ENCODE assay signal across 21 mouse cellular contexts in genomic region chr10:93624151-93624550, GRCm38 (mm10). TPM values are rescaled to one million over a fixed set of nuclear protein-coding genes. Genes with fewer than 3 reads are reported as not detected.
DNase-seq lines count a peak whose midpoint lies in the region; ATAC-seq and TF ChIP-seq lines count a peak whose summit lies in the region.
"Had no signal": no experiment of that assay in that cellular context is flagged by ENCODE, and none has a peak within 500 bp of the region (broad histone marks: within the 10 kb centered on the region; RNA-seq: fewer than 3 reads in every experiment).

No protein-coding gene starts in this region.

- H3K4me3 ChIP-seq in kidney, embryonic 15.5 days (replicated peaks) = 0 out of 2 replicates have a peak overlapping the region, but pooled peaks have one; percentile 14
- no peak overlapping the region for H3K4me3 ChIP-seq in kidney, adult 2 months (ENCODE audit: insufficient read depth, low read depth, low read length)
- H3K4me3 ChIP-seq in lung, embryonic 16.5 days (ENCODE audit: low read length) = no peak overlapping the region
- H3K4me3 ChIP-seq in lung, adult 2 months (replicated peaks; ENCODE audit: extremely low read depth, low read depth, low read length) = no peak overlapping the region
- no peak overlapping the region for H3K4me3 ChIP-seq in liver, embryonic 14.5 days (ENCODE audit: insufficient read depth in 1 of 2, low read depth in 2 of 2, low read length in 2 of 2)
- peak overlapping the region; percentile 25; the same call in 1 of the 2 replicates for H3K4me3 ChIP-seq in stomach, embryonic 16.5 days (replicated peaks; ENCODE audit: low read length)
- no peak overlapping the region for H3K4me3 ChIP-seq in forebrain, embryonic 14.5 days (ENCODE audit: low read depth, low read length)
- H3K4me3 ChIP-seq in hindbrain, postnatal 0 days (ENCODE audit: low read length) = no peak overlapping the region
- H3K4me3 ChIP-seq: embryonic facial prominence, embryonic 15.5 days; heart, embryonic 12.5 days; hindbrain, embryonic 12.5 days; layer of hippocampus, adult 2 months; limb, embryonic 15.5 days; midbrain, embryonic 12.5 days had no signal

- WGBS in kidney, embryonic 15.5 days = 49% methylated on average over 10 of the region's 10 CpGs
- 31% methylated on average over 10 of the region's 10 CpGs for WGBS in kidney, adult 2 months
- WGBS in lung, embryonic 16.5 days = 24% methylated on average over 10 of the region's 10 CpGs
- 28% methylated on average over 10 of the region's 10 CpGs for WGBS in lung, adult 2 months
- WGBS in liver, embryonic 14.5 days (ENCODE audit: insufficient replicate concordance) = 60% methylated on average over 10 of the region's 10 CpGs
- 43% methylated on average over 10 of the region's 10 CpGs for WGBS in stomach, embryonic 16.5 days
- 89% methylated on average over 10 of the region's 10 CpGs for WGBS in forebrain, embryonic 14.5 days
- WGBS in hindbrain, postnatal 0 days = 83% methylated on average over 10 of the region's 10 CpGs

- no peak for TF ChIP-seq EP300 in liver, embryonic 14.5 days (IDR thresholded peaks at IDR 0.05; ENCODE audit: low read depth)

- no peaks in the 10 kb centered on the region for H3K27me3 ChIP-seq in kidney, embryonic 15.5 days
- no peaks in the 10 kb centered on the region for H3K27me3 ChIP-seq in kidney, adult 2 months (replicated peaks; ENCODE audit: control insufficient read depth, insufficient read depth, low read length)
- no peaks in the 10 kb centered on the region for H3K27me3 ChIP-seq in lung, embryonic 16.5 days (ENCODE audit: control insufficient read depth, insufficient read depth, low read depth, low read length)
- no peaks in the 10 kb centered on the region; the same call in 1 of the 2 replicates for H3K27me3 ChIP-seq in liver, embryonic 14.5 days (ENCODE audit: control insufficient read depth, insufficient read depth, low read length)
- H3K27me3 ChIP-seq in stomach, embryonic 16.5 days (ENCODE audit: control insufficient read depth, insufficient read depth, low read length) = no peaks in the 10 kb centered on the region
- H3K27me3 ChIP-seq in forebrain, embryonic 14.5 days (replicated peaks; ENCODE audit: control insufficient read depth, insufficient read depth, low read length) = no peaks in the 10 kb centered on the region
- H3K27me3 ChIP-seq in hindbrain, postnatal 0 days (ENCODE audit: insufficient read depth, low read length) = no peaks in the 10 kb centered on the region
- H3K27me3 ChIP-seq: embryonic facial prominence, embryonic 15.5 days; heart, embryonic 12.5 days; hindbrain, embryonic 12.5 days; limb, embryonic 15.5 days; midbrain, embryonic 12.5 days had no signal

- peaks cover 10% of the 10 kb centered on the region; the same call in 1 of the 2 replicates for H3K4me1 ChIP-seq in kidney, embryonic 15.5 days
- H3K4me1 ChIP-seq in kidney, adult 2 months (ENCODE audit: control insufficient read depth, insufficient read depth, low read length) = peaks cover 5% of the 10 kb centered on the region; the same call in 1 of the 2 replicates
- H3K4me1 ChIP-seq in lung, embryonic 16.5 days (replicated peaks; ENCODE audit: control insufficient read depth, insufficient read depth, low read length) = peaks cover 7% of the 10 kb centered on the region
- H3K4me1 ChIP-seq in lung, adult 2 months (ENCODE audit: control insufficient read depth, insufficient read depth, low read length) = peaks cover 4% of the 10 kb centered on the region; the same call in 1 of the 2 replicates
- H3K4me1 ChIP-seq in liver, embryonic 14.5 days (replicated peaks; ENCODE audit: control insufficient read depth in 2 of 2, insufficient read depth in 2 of 2, low read length in 1 of 2) = no peaks in the 10 kb centered on the region
- no peaks in the 10 kb centered on the region for H3K4me1 ChIP-seq in stomach, embryonic 16.5 days (ENCODE audit: control insufficient read depth, insufficient read depth, low read length)
- no peaks in the 10 kb centered on the region for H3K4me1 ChIP-seq in forebrain, embryonic 14.5 days (ENCODE audit: control insufficient read depth, insufficient read depth, low read length)
- no peaks in the 10 kb centered on the region for H3K4me1 ChIP-seq in hindbrain, postnatal 0 days (ENCODE audit: insufficient read depth, low read length)
- H3K4me1 ChIP-seq: embryonic facial prominence, embryonic 15.5 days; heart, embryonic 12.5 days; hindbrain, embryonic 12.5 days; limb, embryonic 15.5 days; midbrain, embryonic 12.5 days had no signal

- H3K27ac ChIP-seq in kidney, embryonic 15.5 days = peak overlapping the region; percentile 60
- H3K27ac ChIP-seq in kidney, adult 2 months (ENCODE audit: insufficient read depth, low read depth, low read length) = no peak overlapping the region
- no peak overlapping the region for H3K27ac ChIP-seq in lung, embryonic 16.5 days (ENCODE audit: low read length)
- no peak overlapping the region for H3K27ac ChIP-seq in liver, embryonic 14.5 days
- H3K27ac ChIP-seq in stomach, embryonic 16.5 days (ENCODE audit: low read length) = no peak overlapping the region
- H3K27ac ChIP-seq in forebrain, embryonic 14.5 days (ENCODE audit: low read depth, low read length) = no peak overlapping the region
- no peak overlapping the region for H3K27ac ChIP-seq in hindbrain, postnatal 0 days
- H3K27ac ChIP-seq: embryonic facial prominence, embryonic 15.5 days; hindbrain, embryonic 12.5 days; layer of hippocampus, adult 2 months; limb, embryonic 15.5 days; midbrain, embryonic 12.5 days had no signal

- H3K36me3 ChIP-seq in kidney, embryonic 15.5 days = no peaks in the 10 kb centered on the region
- no peaks in the 10 kb centered on the region for H3K36me3 ChIP-seq in kidney, adult 2 months (ENCODE audit: control insufficient read depth, insufficient read depth, low read length)
- H3K36me3 ChIP-seq in lung, embryonic 16.5 days (ENCODE audit: control insufficient read depth, insufficient read depth, low read length) = no peaks in the 10 kb centered on the region
- no peaks in the 10 kb centered on the region for H3K36me3 ChIP-seq in liver, embryonic 14.5 days (replicated peaks; ENCODE audit: control insufficient read depth, insufficient read depth, low read depth)
- H3K36me3 ChIP-seq in stomach, embryonic 16.5 days (ENCODE audit: control insufficient read depth, insufficient read depth, low read length) = no peaks in the 10 kb centered on the region
- no peaks in the 10 kb centered on the region for H3K36me3 ChIP-seq in forebrain, embryonic 14.5 days (ENCODE audit: control insufficient read depth, insufficient read depth, low read length)
- no peaks in the 10 kb centered on the region for H3K36me3 ChIP-seq in hindbrain, postnatal 0 days (ENCODE audit: insufficient read depth, low read length)
- H3K36me3 ChIP-seq: embryonic facial prominence, embryonic 15.5 days; heart, embryonic 12.5 days; hindbrain, embryonic 12.5 days; limb, embryonic 15.5 days; midbrain, embryonic 12.5 days had no signal

- no peak for DNase-seq in kidney, adult 2 months
- no peak for DNase-seq in lung, adult 2 months
- DNase-seq in liver, embryonic 14.5 days (ENCODE audit: low read depth in 3 of 3, low spot score in 3 of 3) = no peak
- no peak for DNase-seq in forebrain, embryonic 14.5 days (ENCODE audit: low spot score)
- no peak for DNase-seq in hindbrain, postnatal 0 days (ENCODE audit: low spot score)
- DNase-seq: adrenal gland, postnatal 14 days; cerebellum, adult 11-12 months; cerebellum, postnatal 36 days; forebrain, postnatal 0 days; heart, postnatal 14 days; thymus, adult 2 months had no signal

- H3K9me3 ChIP-seq in kidney, embryonic 15.5 days (replicated peaks) = no peaks in the 10 kb centered on the region
- no peaks in the 10 kb centered on the region for H3K9me3 ChIP-seq in lung, embryonic 16.5 days (ENCODE audit: control insufficient read depth, low read length)
- no peaks in the 10 kb centered on the region for H3K9me3 ChIP-seq in liver, embryonic 14.5 days (ENCODE audit: control insufficient read depth, low read length)
- H3K9me3 ChIP-seq in stomach, embryonic 16.5 days (replicated peaks; ENCODE audit: control insufficient read depth, low read length) = no peaks in the 10 kb centered on the region
- no peaks in the 10 kb centered on the region for H3K9me3 ChIP-seq in forebrain, embryonic 14.5 days (replicated peaks; ENCODE audit: control insufficient read depth, low read length)
- no peaks in the 10 kb centered on the region for H3K9me3 ChIP-seq in hindbrain, postnatal 0 days (ENCODE audit: low read length)
- H3K9me3 ChIP-seq: embryonic facial prominence, embryonic 15.5 days; heart, embryonic 12.5 days; hindbrain, embryonic 12.5 days; limb, embryonic 15.5 days; midbrain, embryonic 12.5 days had no signal

- H3K9ac ChIP-seq in kidney, embryonic 15.5 days = no peak overlapping the region
- H3K9ac ChIP-seq in lung, embryonic 16.5 days (ENCODE audit: low read length) = no peak overlapping the region
- H3K9ac ChIP-seq in liver, embryonic 14.5 days (replicated peaks) = no peak overlapping the region
- H3K9ac ChIP-seq in stomach, embryonic 16.5 days (ENCODE audit: low read length) = no peak overlapping the region
- H3K9ac ChIP-seq in forebrain, embryonic 14.5 days (ENCODE audit: low read length) = no peak overlapping the region
- no peak overlapping the region for H3K9ac ChIP-seq in hindbrain, postnatal 0 days (replicated peaks; ENCODE audit: low read length)
- H3K9ac ChIP-seq: embryonic facial prominence, embryonic 15.5 days; forebrain, postnatal 0 days; heart, embryonic 12.5 days; hindbrain, embryonic 12.5 days; limb, embryonic 15.5 days; midbrain, embryonic 12.5 days had no signal

- peak overlapping the region; percentile 43 for H3K4me2 ChIP-seq in kidney, embryonic 15.5 days
- peak overlapping the region; percentile 47 for H3K4me2 ChIP-seq in lung, embryonic 16.5 days (ENCODE audit: low read depth, low read length)
- H3K4me2 ChIP-seq in liver, embryonic 14.5 days (ENCODE audit: low read depth) = peak overlapping the region; percentile 25; the same call in 1 of the 2 replicates
- peak overlapping the region; percentile 43 for H3K4me2 ChIP-seq in stomach, embryonic 16.5 days (ENCODE audit: low read depth, low read length)
- no peak overlapping the region for H3K4me2 ChIP-seq in forebrain, embryonic 14.5 days (ENCODE audit: low read length)
- H3K4me2 ChIP-seq in hindbrain, postnatal 0 days (ENCODE audit: low read depth, low read length) = no peak overlapping the region
- H3K4me2 ChIP-seq: embryonic facial prominence, embryonic 15.5 days; heart, embryonic 12.5 days; hindbrain, embryonic 12.5 days; limb, embryonic 15.5 days; midbrain, embryonic 12.5 days had no signal

- no peak for TF ChIP-seq CTCF in kidney, adult 2 months (conservative IDR thresholded peaks at IDR 0.05; ENCODE audit: insufficient read depth, insufficient read length, low read depth, low read length)
- no peak for TF ChIP-seq CTCF in lung, adult 2 months (IDR thresholded peaks at IDR 0.05; ENCODE audit: insufficient read depth, low read length)
- TF ChIP-seq CTCF in liver, embryonic 14.5 days (IDR thresholded peaks at IDR 0.05; ENCODE audit: low read depth) = no peak
- no peak for TF ChIP-seq CTCF in hindbrain, postnatal 0 days (IDR thresholded peaks at IDR 0.05; ENCODE audit: low read depth)

- no peak for TF ChIP-seq POLR2A in kidney, adult 2 months (IDR thresholded peaks at IDR 0.05; ENCODE audit: low read depth, low read length)
- no peak for TF ChIP-seq POLR2A in lung, adult 2 months (IDR thresholded peaks at IDR 0.05; ENCODE audit: borderline replicate concordance, extremely low read depth, low read depth, low read length)

- ATAC-seq in kidney, embryonic 15.5 days (replicated peaks; ENCODE audit: low FRiP score) = no peak
- no peak for ATAC-seq in lung, embryonic 16.5 days (ENCODE audit: low read depth)
- ATAC-seq in liver, embryonic 14.5 days (ENCODE audit: insufficient read depth) = no peak
- ATAC-seq in stomach, embryonic 16.5 days (ENCODE audit: insufficient read depth, low FRiP score) = no peak
- ATAC-seq in forebrain, embryonic 14.5 days = no peak
- no peak for ATAC-seq in hindbrain, postnatal 0 days
- ATAC-seq: forebrain, postnatal 0 days had no signal

RNA-seq across cellular contexts. Expression of gene Ntn4, which starts 16.3 kb away (rescaled TPM):
- 0.69 and 0.93 TPM in 2 replicates for polyA plus RNA-seq in kidney, embryonic 15.5 days (2015; fragmentation: Nextera tagmentation; extraction: Ambion mirVana)
- 35.1 and 36.1 TPM in 2 replicates for polyA plus RNA-seq in kidney, adult 2 months (2012; rRNA removed)
- 0.36 and 0.58 TPM in 2 replicates for polyA plus RNA-seq in lung, embryonic 16.5 days (2015; fragmentation: Nextera tagmentation; extraction: Ambion mirVana)
- 46.6 and 54.4 TPM in 2 replicates for polyA plus RNA-seq in lung, adult 2 months (2012; rRNA removed)
- polyA plus RNA-seq in liver, embryonic 14.5 days (2012; rRNA removed) = 0.44 and 0.52 TPM in 2 replicates
- 0.05 and 0.11 TPM in 2 replicates for polyA plus RNA-seq in liver, embryonic 14.5 days (2014; fragmentation: Nextera tagmentation; extraction: Ambion mirVana)
- 0.39 and 0.74 TPM in 2 replicates for polyA plus RNA-seq in stomach, embryonic 16.5 days (2015; fragmentation: Nextera tagmentation; extraction: Ambion mirVana)
- polyA plus RNA-seq in forebrain, embryonic 14.5 days (2014; fragmentation: Nextera tagmentation; extraction: Ambion mirVana) = 0.78 and 0.97 TPM in 2 replicates
- 13.1 and 26.4 TPM in 2 replicates for total RNA-seq in hindbrain, postnatal 0 days (2014; rRNA removed)
- polyA plus RNA-seq in hindbrain, postnatal 0 days (2015; fragmentation: Nextera tagmentation; extraction: Ambion mirVana) = 0.99 and 1.2 TPM in 2 replicates
- total RNA-seq: MEL had no signal

RNA-seq across cellular contexts. Expression of gene Snrpf, which starts 34.6 kb away (rescaled TPM):
- polyA plus RNA-seq in kidney, embryonic 15.5 days (2015; fragmentation: Nextera tagmentation; extraction: Ambion mirVana) = 139 TPM in 2 replicates
- polyA plus RNA-seq in kidney, adult 2 months (2012; rRNA removed) = 30.8 and 32.7 TPM in 2 replicates
- polyA plus RNA-seq in lung, embryonic 16.5 days (2015; fragmentation: Nextera tagmentation; extraction: Ambion mirVana) = 99.4 and 105 TPM in 2 replicates
- polyA plus RNA-seq in lung, adult 2 months (2012; rRNA removed) = 26.2 and 43.0 TPM in 2 replicates
- polyA plus RNA-seq in liver, embryonic 14.5 days (2012; rRNA removed) = 52.9 and 104 TPM in 2 replicates
- 85.5 and 88.1 TPM in 2 replicates for polyA plus RNA-seq in liver, embryonic 14.5 days (2014; fragmentation: Nextera tagmentation; extraction: Ambion mirVana)
- 83.3 and 93.2 TPM in 2 replicates for polyA plus RNA-seq in stomach, embryonic 16.5 days (2015; fragmentation: Nextera tagmentation; extraction: Ambion mirVana)
- 103 and 123 TPM in 2 replicates for polyA plus RNA-seq in forebrain, embryonic 14.5 days (2014; fragmentation: Nextera tagmentation; extraction: Ambion mirVana)
- total RNA-seq in hindbrain, postnatal 0 days (2014; rRNA removed) = 20.1 and 26.2 TPM in 2 replicates
- 65.2 and 65.8 TPM in 2 replicates for polyA plus RNA-seq in hindbrain, postnatal 0 days (2015; fragmentation: Nextera tagmentation; extraction: Ambion mirVana)

Comparison
In these comparisons a context has a peak if more than half of its experiments do, and no peak if none do; other contexts are left out.
1. H3K4me3 ChIP-seq: peak in kidney, embryonic 15.5 days (single experiment) and stomach, embryonic 16.5 days (single experiment); none in kidney, adult 2 months (single experiment), lung, embryonic 16.5 days (single experiment), lung, adult 2 months (single experiment), liver, embryonic 14.5 days (0 of 2), forebrain, embryonic 14.5 days (single experiment) and hindbrain, postnatal 0 days (single experiment).
2. RNA of gene Ntn4, which starts 16.3 kb away (polyA plus RNA-seq): 46.6 to 54.4 TPM in lung, adult 2 months and 35.1 to 36.1 TPM in kidney, adult 2 months; 0.99 to 1.2 TPM in hindbrain, postnatal 0 days, 0.78 to 0.97 TPM in forebrain, embryonic 14.5 days, 0.69 to 0.93 TPM in kidney, embryonic 15.5 days, 0.39 to 0.74 TPM in stomach, embryonic 16.5 days, 0.36 to 0.58 TPM in lung, embryonic 16.5 days and 0.05 to 0.52 TPM in liver, embryonic 14.5 days; every median in the first group is over 10 times any median in the second.
3. H3K4me2 ChIP-seq: peak in kidney, embryonic 15.5 days (single experiment), lung, embryonic 16.5 days (single experiment), liver, embryonic 14.5 days (single experiment) and stomach, embryonic 16.5 days (single experiment); none in forebrain, embryonic 14.5 days (single experiment) and hindbrain, postnatal 0 days (single experiment).